Mouse (Mus musculus) liver (tissue): ENCODE data around the gene Gm17631.
"Not testable (repeated sequence)": the region's sequence is repeated elsewhere in the genome, so short reads cannot be mapped to it uniquely, and the experiment has no call there.

Source experiments
- DNase-seq: peaks from one replicate; pipeline ENCODE4 v3.0.0-alpha.2; 2020; ENCODE audit warnings: mixed read lengths

Gm17631 gene

DNA sequence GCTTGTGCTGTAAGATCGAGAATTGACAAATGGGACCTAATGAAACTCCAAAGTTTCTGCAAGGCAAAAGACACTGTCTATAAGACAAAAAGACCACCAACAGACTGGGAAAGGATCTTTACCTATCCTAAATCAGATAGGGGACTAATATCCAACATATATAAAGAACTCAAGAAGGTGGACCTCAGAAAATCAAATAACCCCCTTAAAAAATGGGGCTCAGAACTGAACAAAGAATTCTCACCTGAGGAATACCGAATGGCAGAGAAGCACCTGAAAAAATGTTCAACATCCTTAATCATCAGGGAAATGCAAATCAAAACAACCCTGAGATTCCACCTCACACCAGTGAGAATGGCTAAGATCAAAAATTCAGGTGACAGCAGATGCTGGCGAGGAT, at the start of gene Gm17631:
TSS of gene Gm17631 (plus strand) at position 301 of the 400 bp plus-strand sequence.
- not testable (repeated sequence) for DNase-seq

DNA sequence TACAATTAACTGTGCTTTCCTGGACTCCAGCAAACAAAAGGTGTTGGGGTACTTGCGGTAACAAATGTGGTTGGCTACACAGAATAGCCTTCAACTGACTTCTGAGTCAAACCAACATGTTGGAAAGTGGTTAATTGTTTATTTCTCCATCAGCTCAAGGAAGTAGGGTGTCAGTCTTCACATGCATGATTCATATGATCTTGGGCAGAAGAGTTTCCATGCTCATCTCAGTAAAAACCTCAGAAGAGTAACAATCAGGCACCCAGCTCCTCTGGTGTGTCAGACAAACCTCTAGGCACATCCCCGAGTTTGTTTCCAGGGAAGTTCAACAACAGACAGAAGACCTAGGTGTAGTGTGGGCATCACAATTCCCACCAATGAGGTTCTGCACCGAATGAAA, 44.7 kb upstream of the Gm17631 start:
- no peak for DNase-seq

DNA sequence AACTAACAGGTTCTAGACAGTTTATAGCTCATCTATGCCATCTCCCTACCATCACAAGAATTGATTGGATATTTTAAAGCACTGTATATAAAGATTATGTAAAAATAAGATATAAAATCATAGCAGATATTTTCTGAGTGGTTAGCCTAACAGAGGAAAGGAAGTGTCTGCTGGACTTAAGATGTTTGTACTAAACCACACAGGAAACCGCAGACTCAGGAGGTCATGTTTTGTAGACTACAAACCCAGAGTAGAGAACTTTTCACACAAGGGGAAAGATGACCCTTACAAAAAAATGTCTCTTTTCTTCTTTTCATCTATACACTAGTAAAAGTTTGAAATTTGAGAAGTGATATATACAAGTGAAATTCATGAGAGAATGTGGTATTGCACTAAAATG, 38.4 kb upstream of the Gm17631 start:
- no peak for DNase-seq

DNA sequence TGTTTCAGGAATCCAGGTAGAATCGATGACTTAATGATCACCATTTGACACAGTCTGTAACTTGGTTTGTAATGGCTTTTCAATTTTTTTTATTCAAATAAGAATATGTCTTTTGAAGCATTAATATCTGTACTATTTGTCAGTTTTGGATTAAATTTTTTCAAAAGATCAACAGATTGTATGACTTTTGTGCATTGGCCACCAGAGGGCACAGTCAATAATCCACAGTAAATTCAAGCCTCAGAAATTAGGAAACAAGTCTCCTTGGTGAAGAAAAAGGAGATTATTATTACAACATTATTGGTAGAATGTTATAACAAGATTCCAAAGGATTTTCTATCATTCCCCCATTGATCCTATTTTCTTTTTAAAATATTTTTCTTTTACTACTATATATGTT, 36.9 kb upstream of the Gm17631 start:
- no peak for DNase-seq

DNA sequence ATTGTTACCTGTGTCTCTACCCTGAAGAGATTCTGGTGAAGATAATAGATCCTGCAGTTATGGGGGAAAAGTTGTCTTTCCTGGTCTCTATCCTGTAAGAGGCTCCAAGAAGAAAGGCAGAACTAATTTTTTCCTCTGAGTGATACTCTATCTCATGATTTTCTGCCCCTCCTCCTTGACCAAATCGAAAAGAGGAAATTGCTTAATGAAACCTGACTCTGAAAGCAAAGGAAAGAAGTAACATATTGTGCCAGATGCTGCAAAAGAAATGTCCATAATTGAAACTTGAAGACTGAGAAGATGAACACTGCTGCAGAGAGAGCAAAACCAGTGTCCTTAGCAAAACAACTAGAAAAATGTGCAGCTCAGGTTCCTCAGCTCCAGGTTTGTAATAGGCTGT, 14.1 kb downstream of the Gm17631 start, which contains the start of gene Klra17:
TSS of gene Klra17 (minus strand) at position 124 of the 400 bp plus-strand sequence.
- no peak for DNase-seq

DNA sequence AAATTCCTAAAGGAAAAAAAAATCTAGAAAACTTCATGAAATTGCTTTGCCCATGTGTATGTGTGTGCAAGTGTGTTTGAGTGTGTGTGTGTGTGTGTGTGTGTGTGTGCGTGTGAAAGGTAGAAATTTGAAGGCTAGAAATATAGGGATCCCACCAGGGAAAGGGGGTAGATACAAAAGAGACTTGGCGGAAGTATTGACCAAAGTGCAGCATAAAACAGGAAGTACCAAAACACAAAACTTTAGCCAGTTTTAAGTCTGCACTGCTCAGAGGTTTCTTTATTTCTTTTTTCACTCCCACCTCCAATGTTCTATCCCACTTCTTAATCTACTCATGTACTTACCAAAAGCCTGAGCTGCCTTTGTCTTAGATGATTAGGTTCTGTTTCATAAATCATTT, 20.1 kb downstream of the Gm17631 start:
- DNase-seq: no peak
